Mouse (Mus musculus) MEL-GATA-1-ER (cell line): ENCODE data around the gene Slc38a1.
"Not testable (repeated sequence)": the region's sequence is repeated elsewhere in the genome, so short reads cannot be mapped to it uniquely, and the experiment has no call there.

Experiments
- DNase-seq: peaks from one replicate; pipeline ENCODE4 v3.0.0-alpha.2; 2012; ENCODE audit warnings: low read depth; ENCODE audit errors: extremely low read depth

Gene Slc38a1

GRCm38 (mm10) chr15:96658275-96658602, 15.5 kb upstream of the Slc38a1 start:
- no peak for DNase-seq

DNA sequence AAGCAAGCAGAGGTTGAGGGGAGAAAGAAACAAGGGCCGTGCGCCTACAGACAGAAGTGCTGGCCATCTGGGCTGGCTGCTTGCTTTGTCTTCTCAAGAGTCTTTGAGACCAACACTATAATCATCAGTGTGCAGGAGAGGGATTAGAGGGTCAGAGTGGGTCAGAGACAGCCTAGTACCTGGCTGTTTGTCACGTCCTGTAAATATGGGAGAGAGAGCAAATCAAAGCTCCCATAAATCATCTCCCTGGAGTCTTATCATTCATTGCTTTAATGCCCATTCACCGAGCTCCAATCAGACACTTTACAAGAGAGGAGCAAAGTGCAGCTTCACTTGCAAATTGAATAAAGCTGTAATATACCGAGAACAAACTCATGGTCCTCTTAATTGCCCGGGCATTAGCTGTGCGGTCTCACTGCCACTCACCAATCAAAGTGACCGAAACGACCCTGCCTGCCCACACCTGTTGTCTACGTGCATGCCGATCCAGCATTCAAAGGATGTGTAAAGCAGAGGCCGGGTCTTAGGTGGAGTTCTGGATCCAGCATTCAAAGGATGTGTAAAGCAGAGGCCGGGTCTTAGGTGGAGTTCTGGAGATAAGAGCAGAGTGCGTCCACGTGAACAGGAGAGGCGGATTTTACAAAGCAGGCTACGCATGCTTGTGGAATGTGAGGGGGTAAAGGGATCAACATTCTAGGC, 15.0 kb upstream of the Slc38a1 start:
- no peak for DNase-seq

GRCm38 (mm10) chr15:96655514-96655913, 12.8 kb upstream of the Slc38a1 start:
- no peak for DNase-seq

GRCm38 (mm10) chr15:96654714-96655113, 12.0 kb upstream of the Slc38a1 start:
- DNase-seq, result peak; percentile 65

GRCm38 (mm10) chr15:96653011-96653410, 10.3 kb upstream of the Slc38a1 start:
- DNase-seq, result no peak

DNA sequence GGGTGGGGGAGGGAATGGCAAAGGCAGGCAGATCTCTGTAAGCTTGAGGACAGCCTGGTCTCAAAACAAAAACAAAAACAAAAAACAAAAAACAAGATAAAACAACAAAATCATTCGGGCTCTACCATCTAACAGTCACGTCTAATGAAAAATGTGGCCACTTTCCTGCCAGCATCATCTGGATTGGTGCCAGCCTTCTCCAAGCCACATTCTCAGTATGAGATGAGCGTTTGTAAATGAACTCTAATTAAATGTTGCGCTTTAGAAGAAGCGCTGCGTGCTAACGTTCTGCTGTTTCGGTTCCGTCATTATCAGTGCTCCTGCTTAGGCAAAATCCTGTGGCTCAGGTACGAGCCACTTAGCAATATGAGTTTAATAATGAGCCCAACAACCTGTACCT, 9.8 kb upstream of the Slc38a1 start:
- DNase-seq, result no peak

DNA sequence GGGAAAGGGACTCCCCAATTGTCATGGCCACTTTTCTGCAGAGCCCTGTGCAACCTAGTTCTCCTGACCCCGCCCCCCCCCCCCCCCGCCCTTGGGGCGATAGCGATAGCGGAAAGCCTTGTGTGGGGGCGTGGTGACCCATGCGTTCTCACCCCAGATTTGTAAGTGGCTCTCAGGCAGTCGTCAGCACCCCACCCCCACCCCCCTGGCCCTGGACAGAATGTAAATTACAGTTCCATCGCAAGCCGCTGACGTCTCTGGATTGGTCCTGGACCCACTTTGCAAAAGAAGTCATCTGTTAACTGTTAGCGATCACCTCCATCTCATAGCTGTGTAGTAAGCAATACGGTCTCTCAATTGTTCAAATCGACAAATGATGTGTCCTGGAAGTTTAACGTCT, 4.7 kb upstream of the Slc38a1 start:
- DNase-seq, result no peak

- DNase-seq, result no peak
Observed at GRCm38 (mm10) chr15:96641821-96642435, 785 bp downstream of the Slc38a1 start.

- no peak for DNase-seq
Observed at GRCm38 (mm10) chr15:96641111-96641820, 1.4 kb downstream of the Slc38a1 start.

- DNase-seq, result no peak
Observed at GRCm38 (mm10) chr15:96640291-96640985, 2.3 kb downstream of the Slc38a1 start.

DNA sequence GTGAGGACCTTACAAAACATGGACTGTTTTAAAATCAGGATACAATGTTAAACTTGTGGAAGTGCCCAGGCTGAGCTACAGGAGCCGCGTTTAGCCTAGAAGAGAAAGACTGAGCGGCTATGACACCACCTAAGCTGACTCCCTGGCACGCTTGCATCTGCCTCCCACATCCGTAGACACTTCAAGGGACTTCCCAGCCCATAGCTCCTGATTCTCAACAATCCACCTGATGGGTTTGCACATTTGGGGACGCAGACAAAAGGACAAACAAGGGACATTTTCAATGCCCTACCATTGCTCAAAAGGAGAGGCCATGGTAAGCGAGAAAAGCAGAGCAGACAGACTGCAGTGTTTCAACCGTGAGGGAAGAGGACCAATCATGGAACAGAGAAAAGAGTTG, 3.1 kb downstream of the Slc38a1 start:
- DNase-seq, result no peak

GRCm38 (mm10) chr15:96638656-96639055, 4.1 kb downstream of the Slc38a1 start:
- no peak for DNase-seq

DNA sequence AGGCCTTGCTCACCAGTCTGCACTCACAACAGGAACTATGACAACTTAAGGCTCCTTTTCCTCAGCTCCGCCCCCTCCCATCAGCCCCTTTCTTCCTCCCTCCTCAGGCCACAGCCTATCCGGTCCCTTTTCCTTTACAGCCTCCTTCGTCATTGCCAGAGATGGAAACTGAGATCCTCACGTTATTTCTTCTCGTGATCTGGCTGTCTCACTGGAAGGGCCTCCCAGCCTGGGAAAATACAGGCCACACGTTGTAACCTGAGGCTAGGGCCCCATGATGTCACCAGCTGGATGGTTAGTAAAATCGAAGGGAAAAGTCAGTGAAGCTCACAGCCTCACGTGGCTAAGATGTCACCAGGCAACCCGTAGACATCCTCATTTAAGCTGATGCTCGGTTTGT, 4.5 kb downstream of the Slc38a1 start:
- DNase-seq, result no peak

DNA sequence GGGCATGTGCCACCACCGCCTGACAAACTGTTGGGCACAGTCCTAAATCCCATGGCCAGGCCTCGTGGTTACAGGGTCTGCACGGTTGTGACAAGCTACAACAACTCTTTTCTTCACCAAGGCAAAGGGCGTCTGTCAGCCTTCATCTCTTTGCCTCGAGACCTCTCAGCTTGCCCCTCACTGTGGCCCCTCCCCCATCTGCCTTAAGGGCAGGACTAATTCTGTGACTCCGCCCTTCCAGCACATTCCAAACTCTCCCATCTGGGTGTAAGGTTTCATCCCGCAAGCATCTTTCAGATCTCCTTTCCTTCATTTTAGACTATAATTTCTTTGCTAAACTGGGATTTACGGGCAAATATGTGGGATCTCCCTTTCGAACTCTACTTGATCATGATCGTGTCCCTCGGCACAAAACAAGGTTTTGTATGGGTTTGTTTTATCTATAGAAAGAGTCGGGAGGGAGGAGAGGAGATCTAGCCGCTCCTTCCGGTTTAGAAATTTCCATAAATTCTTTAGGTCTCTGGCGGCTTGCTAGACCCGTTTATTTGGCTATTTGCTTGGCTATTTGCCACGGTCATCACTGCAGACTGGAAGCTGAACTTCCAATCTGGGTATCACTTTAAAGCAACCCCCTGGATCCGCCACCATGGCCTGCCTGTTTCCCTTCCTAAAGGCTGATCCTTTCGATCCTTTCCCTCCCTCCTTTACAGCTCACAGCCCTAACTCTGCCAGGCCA, 7.9 kb downstream of the Slc38a1 start:
- DNase-seq, result no peak

DNA sequence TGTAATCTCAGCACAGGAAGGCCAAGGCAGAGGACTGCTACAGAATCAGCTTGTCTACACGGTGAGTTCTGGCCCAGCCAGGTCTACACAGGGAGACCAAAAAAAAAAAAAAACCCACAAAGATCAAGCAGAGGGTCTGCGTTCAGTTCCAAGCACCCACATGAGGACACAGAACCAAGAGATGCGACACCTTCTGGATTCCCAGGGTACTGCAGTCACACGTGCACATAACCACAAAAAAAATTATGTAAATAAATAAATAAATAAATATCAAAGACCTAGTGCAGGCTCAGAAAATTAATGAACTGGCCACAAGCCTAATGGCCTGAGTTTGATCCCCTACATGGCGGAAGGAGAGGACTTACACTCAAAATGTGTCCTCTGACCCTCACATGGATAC, 10.5 kb downstream of the Slc38a1 start:
- DNase-seq, result no peak

DNA sequence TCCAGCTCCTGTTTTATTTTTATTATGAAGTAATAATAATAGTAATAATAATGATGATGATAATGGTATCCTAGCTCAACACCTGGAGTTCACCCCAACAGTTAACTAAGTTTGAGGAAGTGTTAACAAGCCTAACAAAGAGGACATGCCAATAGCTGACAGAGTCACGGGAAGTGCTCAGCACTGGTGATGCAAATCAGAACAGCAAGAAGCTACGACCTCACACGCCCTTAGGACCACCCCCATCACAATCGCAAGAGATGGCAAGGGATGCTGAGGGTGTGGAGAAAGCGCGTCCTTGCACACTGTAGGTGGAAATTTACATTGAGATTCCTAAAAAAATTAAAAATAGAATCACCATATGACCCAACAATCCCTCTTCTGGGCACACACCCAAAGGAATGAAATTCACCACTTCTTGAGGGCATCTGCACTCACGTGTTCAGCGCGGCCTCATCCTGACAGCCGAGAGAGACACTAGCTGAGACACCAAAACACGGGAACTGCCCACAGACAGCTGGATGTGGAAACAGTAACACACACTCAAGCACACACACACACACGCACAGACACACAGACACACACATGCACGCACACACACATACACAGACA, 11.5 kb downstream of the Slc38a1 start:
- peak; percentile 4 for DNase-seq

- DNase-seq, result no peak
Observed at GRCm38 (mm10) chr15:96628256-96628655, 14.5 kb downstream of the Slc38a1 start.

DNA sequence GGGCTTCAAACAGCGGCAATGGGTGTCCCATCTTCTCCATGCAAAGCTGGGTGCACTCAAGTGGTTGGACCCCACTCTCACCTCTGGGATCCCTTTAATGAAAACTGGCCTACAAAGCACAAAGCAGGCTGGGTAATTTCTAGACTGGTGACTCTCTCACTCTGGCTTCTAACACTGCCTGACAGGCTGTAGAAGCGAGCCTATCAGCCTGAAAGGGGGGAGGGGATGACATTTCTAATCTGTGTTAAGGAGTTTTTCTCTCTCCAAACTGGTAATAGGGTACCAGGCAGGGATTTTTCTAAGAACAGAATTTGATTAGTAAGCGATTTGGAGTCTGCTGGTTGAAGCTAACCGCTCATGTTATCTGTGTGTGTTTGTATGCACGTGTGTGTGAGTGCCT, 15.8 kb downstream of the Slc38a1 start:
- DNase-seq, result no peak

DNA sequence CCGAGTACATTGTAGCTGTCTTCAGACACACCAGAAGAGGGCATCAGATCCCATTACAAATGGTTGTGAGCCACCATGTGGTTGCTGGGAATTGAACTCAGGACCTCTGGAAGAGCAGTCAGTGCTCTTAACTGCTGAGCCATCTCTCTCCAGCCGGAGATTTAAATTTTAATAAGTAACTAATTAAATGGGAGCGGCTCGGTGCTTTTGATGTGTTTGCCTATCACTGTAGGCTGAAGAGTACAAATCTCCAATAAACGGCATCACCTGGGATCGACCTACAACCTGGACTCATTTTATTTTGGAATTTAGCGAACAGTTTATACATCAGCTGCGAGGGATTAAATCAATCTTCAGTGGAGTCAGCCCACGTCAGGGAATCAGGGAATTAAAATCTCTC, 17.7 kb downstream of the Slc38a1 start:
- not testable (repeated sequence) for DNase-seq

DNA sequence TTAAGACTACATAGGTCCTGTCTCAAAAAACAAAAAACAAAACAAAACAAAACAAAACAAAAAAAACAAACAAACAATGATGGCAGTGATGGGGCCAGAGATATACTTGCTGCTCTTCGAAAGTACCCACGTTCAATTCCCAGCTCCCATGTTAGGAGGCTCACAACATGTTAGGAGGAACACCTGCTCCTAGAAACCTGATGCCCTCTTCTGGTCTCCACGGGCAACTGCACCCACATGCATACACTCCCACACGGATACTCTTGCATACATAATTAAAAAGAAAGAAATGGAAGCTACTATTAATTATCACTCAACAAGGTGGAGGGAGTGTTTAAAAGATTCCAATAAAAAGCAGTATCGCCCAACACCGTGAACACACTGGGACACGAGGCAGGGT, 20.3 kb downstream of the Slc38a1 start:
- no peak for DNase-seq

DNA sequence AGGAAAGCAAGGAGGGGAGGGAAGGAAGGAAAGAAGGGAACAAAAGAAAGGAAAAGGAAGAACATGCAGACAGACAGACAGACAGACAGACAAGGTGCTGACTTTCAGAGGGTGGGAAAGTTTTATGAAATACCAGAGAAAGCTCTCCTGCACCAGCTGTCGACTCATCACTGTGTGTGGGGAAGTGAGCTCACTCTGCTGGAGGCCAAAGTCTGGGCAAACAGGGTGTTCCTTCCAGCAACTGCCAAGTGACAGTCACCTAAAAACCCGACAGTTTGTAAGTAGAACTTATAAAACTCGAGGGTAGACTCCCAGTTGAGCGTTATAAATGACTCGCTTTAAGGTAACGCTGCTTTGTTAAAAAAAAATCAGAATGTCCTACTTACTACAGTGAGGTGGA, 21.0 kb downstream of the Slc38a1 start:
- DNase-seq, result no peak
